Mouse (Mus musculus): Measurements from ENCODE around the gene Ntf3.

Gene Ntf3

DNA sequence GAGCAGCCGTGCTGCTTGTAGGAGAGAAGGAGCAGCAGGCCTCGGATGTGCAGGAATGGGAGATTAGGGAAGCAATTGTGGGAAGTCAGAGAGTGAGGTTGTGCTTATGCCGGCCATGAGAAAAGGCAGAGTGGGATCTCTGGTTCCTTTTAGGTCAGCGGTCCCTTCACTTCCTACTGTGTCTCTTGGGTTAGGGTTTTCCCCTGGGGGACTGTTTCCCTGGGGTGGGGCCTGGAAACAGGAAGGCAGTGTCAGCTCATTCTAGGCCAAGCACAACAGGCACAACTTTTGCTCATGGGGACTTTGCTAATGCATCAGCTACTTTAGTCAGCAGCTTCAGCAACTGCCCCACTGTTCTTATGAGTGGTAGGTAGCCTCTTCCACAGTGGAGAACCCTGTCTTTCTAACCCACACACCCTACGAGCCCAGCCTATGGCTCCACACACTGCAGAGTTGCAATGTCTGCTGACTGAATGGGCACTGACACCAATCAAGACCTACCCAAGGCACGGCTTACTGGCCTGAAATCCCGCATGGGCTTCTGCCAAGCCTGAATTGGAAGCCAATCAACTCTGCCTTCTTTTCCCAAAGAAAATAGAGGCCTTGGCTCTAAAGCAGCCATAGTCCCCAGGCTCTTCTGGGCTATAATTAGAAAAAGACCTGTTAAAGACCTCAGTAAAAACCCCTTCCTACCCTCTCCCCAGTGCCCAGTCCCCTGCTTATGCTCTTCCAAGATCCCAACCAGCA, 60.5 kb downstream of the Ntf3 start:
- DNase-seq (ENCODE audit: low read depth, low spot score): no peak

DNA sequence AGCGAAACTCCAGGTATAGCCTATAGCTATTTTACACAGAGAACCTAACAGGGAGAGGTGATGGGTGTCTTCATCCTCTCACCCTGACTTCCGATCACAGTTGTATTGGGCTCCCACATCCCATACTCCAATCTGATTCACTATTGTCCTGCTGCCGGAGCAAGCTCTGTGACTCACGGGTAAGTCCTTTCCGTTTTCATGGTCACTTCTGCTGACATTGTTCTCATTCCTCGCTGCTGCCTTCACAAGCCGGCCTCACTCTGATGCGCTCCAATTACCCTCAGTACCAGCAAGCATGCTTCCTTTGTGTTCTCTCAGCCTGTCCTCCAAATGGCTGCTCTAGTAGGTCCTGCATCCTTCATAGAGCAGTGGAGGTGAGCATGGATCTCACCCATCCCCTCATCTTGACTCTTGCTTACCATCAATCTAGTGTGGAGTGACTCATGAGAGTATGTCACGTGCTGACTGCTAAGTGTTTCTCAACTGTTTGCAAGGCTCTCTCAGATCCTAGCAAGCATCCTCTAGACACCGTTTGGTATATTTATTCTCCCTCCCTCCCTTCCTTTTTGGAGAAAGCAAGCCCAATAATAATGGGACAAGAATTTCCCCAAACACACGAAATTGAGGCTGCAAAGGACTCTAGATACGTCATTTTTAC, 61.5 kb downstream of the Ntf3 start:
- DNase-seq (ENCODE audit: low read depth, low spot score): no peak

DNA sequence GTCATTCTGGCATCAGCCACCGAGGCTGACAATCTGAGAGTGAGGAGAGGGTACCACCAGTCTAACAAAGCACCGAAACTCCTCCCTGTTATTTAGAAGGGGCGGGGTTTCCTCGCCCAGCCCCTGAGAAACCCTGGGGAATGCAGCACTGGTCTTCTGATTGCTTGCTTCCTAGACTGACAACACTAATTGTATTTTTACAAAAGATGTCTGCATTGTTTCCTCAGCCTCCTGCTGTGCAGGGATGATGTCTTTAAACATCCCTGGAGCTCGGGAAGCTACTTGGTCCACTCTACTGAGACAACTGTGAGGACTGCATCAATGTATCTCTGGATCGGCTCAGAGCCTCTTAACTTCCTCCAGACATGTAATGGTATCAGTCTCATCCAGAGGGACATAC, 64.1 kb downstream of the Ntf3 start:
- DNase-seq (ENCODE audit: low read depth, low spot score): no peak

DNA sequence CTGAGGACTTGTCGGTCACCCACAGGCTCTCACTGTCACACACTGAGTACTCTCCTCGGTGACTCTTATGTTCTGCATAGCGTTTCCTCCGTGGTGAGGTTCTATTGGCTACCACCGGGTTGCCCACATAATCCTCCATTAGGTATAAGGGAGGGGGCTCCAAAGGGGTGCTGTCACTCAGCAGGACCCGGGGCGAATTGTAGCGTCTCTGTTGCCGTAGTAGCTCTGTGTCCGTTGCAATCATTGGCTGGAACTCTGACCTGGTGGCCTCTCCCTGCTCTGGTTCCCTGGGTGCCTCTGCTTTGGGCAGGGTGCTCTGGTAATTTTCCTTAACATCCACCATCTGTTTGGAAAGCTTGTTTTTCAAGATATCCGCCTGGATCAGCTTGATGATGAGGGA, 64.7 kb downstream of the Ntf3 start:
- DNase-seq (ENCODE audit: low read depth, low spot score): no peak

DNA sequence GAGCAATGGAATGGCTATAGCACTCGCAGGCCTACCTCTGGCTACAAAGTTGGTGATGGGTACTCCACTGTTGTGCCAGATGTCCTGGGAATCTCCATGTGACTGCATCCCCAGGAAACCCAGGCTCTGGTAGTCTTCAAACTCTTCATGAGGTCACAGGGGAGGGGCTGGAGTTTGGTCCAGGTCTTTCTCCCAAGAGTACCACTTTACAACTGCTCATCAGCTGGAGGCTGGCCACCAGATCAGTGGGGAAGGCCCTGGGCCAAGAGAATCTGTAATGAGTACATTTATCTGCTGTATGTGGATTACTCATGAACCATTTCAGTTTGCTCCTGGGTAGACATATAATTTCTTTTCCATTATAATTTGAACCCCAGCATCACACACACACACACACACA, 66.1 kb downstream of the Ntf3 start:
- DNase-seq (ENCODE audit: low read depth, low spot score): no peak

DNA sequence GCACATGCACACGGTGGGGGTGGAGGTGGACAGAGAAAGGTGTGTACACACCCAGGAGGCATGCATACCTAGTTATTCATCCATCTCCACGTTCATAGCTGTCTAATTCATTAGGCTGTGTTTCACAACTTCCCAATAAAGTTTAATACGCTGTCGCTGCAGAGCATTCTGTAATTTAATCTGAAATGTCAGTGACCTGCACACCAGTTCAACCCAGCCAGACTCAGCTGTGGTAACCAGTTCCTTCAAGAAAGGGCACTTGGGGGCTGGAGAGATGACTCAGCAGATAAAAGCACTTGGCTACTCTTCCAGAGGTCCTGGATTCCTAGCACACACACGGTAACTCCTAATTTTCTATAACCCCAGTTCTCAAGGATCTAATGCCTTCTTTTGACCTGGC, 69.2 kb downstream of the Ntf3 start:
- DNase-seq (ENCODE audit: low read depth, low spot score): no peak

- no peak for DNase-seq (ENCODE audit: low read depth, low spot score)
Measured at GRCm38 (mm10) chr6:126096085-126096484, 70.6 kb downstream of the Ntf3 start.

- no peak for DNase-seq (ENCODE audit: low read depth, low spot score)
Measured at GRCm38 (mm10) chr6:126095041-126095440, 71.7 kb downstream of the Ntf3 start.

DNA sequence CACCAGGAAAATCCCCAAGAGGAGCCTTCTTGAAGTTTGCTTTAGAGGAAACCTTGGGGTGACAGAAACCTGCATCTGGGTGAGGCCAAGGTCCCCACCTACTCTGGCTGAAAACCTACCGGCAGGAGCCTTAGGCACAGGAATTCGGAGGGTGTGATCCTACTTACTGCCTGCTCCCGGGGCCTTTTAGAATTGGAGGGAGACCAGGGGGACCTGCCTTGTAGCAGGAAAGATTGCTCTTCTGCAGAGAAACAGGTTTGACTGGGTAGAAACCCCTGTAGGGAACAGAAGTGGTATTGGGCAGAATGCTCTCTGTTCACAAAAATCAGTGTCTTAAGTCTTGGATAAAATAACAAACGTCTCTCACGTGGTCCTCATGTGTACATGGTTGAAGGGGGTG, 74.7 kb downstream of the Ntf3 start:
- DNase-seq (ENCODE audit: low read depth, low spot score): no peak

GRCm38 (mm10) chr6:126090063-126090462, 76.6 kb downstream of the Ntf3 start:
- no peak for DNase-seq (ENCODE audit: low read depth, low spot score)

DNA sequence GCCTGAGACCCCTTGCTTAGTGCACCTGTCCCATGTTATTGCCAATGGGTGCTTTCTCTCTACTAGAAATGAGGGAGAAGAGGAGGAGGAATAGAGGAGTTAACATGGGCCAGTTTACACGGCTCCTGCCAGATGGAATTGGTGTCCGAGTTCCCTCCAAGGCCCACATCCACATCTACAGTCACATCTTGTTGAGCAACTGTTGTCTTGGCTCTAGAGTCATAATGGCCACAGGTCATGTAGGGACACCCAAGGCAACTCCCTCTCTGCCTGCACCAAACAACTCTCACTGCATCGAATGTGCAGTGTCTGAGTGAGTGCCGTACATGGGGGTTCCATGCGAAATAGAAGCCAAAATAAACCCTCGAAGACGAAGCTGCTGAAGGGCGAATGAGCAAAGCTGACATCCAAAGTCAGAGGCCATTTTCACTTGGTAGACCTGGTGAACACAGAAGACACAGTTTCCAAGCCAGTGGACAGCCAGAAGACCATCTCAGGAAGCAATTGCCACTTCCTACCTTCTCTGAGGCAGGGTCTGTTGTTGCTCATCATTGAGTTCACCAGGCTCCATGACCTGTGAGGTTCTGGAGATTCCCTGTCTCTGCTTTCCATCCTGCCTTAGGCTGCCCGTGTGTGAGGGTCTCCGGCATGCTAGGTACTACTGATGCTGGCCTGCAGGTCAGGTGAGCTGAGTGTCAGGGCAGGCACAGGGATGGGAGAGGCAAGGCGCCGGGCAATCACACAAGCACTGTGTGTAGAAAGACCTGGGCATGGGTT, 78.0 kb downstream of the Ntf3 start:
- DNase-seq (ENCODE audit: low read depth, low spot score): no peak

- no peak for DNase-seq (ENCODE audit: low read depth, low spot score)
Measured at GRCm38 (mm10) chr6:126086321-126086950, 80.3 kb downstream of the Ntf3 start.

GRCm38 (mm10) chr6:126080531-126080930, 86.2 kb downstream of the Ntf3 start:
- DNase-seq (ENCODE audit: low read depth, low spot score): no peak

GRCm38 (mm10) chr6:126057706-126058105, 109.0 kb downstream of the Ntf3 start:
- no peak for DNase-seq (ENCODE audit: low read depth, low spot score)

GRCm38 (mm10) chr6:126053136-126053535, 113.6 kb downstream of the Ntf3 start:
- DNase-seq (ENCODE audit: low read depth, low spot score): no peak

All from retina, adult 2 months (tissue).